Mouse (Mus musculus): ENCODE data around the gene Mfap1a. TPM values are rescaled to one million over a fixed set of nuclear protein-coding genes. Genes with fewer than 3 reads are reported as not detected.

The Mfap1a gene
- polyA plus RNA-seq (2021; fragmentation: Nextera tagmentation) = 11.3 and 13.6 TPM in 2 replicates
- long read RNA-seq, experiment 1, full-length matches to known transcripts = 201 of 221 reads
- long read RNA-seq, experiment 1, partial matches to known transcripts = 2 of 221 reads
- long read RNA-seq, experiment 1, other reads (novel, unspliced or antisense) = 18 of 221 reads
- long read RNA-seq, experiment 2, full-length matches to known transcripts = 40 of 95 reads
- long read RNA-seq, experiment 2, partial matches to known transcripts = 44 of 95 reads
- long read RNA-seq, experiment 2, other reads (novel, unspliced or antisense) = 11 of 95 reads

GRCm38 (mm10) chr2:121505942-121506882 lies at the start of gene Mfap1a, which contains the start of gene Wdr76:
Mfap1a (minus strand) TSS chr2:121506665.
Wdr76 (plus strand) TSS chr2:121506723.

DNA sequence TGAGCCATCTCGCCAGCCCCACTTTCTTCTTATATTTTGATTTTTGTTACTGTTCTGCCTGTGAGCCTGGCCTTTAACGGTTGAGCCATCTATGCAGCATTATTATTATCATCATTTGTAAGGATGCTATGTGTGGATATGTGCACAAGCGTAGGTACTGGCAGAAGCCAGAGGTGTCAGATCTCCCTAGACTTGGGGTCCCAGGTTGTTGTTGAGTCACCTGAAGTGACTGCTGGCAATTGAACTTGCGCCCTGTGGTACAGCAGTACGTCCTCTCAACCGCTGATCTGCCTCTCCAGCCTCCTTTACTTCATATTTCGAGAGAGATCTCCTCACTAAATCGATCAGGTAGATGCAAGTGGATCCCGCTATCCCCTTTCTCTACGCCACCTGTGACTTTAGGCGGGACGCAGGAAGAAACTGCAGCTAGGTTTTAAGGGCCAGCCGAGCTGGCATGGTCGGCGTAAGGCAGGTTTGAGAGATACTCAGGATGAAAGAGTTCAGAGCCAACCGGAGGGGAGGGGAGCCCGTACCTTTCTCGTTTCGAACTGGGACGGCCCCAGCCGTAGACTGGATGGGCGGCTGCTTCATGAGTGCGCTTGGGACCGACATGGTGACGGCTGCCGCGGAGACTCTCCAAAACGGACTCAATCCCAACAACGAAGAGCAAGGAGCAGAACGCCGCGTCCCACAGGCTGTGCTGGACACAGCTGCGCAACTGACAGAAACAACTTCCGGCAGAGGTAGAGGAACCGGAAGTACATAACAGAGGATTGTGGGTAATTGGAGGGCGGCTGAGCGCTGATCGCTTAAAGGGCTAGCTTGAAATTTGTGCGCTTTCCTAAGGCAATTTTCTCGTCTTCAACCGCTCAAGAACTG lies 32.9 kb downstream of the Mfap1a start, which contains the start of gene Mfap1b:
Gene Mfap1b, minus strand, starts transcription at position 767 of the 879 bp plus-strand sequence.

GRCm38 (mm10) chr2:121456692-121457642 lies 49.5 kb downstream of the Mfap1a start, which contains the start of gene Serinc4:
Serinc4 (minus strand) TSS chr2:121456781.

GRCm38 (mm10) chr2:121452990-121453389 lies 53.5 kb downstream of the Mfap1a start, which contains the start of gene Hypk:
Hypk (plus strand) TSS chr2:121453290.

DNA sequence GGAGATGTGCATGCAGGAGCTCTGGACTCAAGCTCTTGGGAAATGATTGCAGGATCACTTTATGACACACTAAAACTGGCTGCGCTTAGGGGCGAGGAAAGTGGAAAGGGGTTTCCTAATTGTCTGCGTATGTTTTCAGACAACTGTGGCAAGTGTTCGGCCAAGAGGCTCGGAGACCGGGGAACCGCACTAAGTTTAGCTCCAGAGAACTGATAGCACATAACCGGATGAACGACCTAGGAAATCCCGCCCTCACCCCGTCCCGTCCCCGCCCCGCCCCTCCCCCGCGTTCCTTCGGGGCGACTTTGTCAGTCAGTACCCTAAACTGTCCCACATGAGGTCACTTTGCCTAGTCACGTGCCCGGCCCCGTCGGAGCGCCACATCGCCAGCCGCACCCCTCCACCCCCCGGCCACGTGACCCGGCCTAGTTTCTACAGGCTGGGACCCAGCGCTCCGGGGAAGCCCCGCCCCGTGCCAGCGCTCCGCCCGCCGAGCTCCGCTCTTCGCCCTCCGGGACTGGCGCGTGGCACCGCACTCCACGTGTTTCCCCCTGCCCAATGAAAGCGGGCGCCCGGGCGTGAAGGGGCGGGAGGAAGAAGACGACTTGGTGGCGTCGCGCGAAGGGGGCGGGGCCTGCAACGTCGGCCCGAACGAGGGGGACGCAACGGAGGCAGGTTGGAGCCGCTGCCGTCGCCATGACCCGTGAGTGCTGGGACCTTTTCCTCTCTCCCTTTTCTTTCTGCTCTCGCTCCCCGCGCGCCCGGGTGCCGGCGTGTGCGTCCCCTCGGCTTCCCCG lies 57.5 kb downstream of the Mfap1a start, which contains the start of gene Serf2:
Gene Serf2, plus strand, starts transcription at position 457 of the 797 bp plus-strand sequence.

DNA sequence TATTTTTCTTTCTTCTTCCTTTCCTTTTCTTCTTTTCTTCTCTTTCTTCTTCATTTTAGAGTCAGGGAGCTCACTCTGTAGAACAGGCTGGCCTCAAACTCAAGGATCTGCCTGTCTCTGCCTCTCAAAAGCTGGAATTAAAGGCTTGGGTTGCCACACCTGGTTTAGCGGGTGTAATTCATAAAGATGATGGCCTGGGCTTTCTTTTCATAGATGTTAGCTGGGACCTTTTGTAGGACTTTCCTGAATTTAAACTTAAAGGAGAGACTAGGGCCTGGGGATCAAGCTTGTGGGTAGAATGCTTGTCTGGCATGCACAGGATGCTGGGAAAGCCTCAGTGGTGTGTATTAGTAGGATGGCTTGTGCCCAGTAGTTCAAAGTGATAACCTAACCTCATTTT lies 62.3 kb downstream of the Mfap1a start, which contains the start of gene Ell3:
Gene Ell3, minus strand, starts transcription at position 101 of the 400 bp plus-strand sequence.

Other genes with a start within 250 kb of the Mfap1a start
- 20.2 and 28.1 TPM in 2 replicates for gene Trp53bp1, start 235.3 kb downstream of the Mfap1a start, polyA plus RNA-seq (2021; fragmentation: Nextera tagmentation)
- 116 and 149 TPM in 2 replicates for gene Map1a, start 217.1 kb downstream of the Mfap1a start, polyA plus RNA-seq (2021; fragmentation: Nextera tagmentation)
- gene Ppip5k1, start 151.3 kb downstream of the Mfap1a start, polyA plus RNA-seq (2021; fragmentation: Nextera tagmentation) = 24.7 and 28.6 TPM in 2 replicates
- 304 and 453 TPM in 2 replicates for gene Ckmt1, start 149.0 kb downstream of the Mfap1a start, polyA plus RNA-seq (2021; fragmentation: Nextera tagmentation)
- gene Strc, start 119.5 kb downstream of the Mfap1a start, polyA plus RNA-seq (2021; fragmentation: Nextera tagmentation) = 0.04 TPM in 1 of 2 replicates, not detected in the other
- 77.7 and 103 TPM in 2 replicates for gene Pdia3, start 92.9 kb downstream of the Mfap1a start, polyA plus RNA-seq (2021; fragmentation: Nextera tagmentation)
- 0.81 and 1.7 TPM in 2 replicates for gene Catsper2, start 92.9 kb downstream of the Mfap1a start, polyA plus RNA-seq (2021; fragmentation: Nextera tagmentation)
- gene Ell3, start 62.4 kb downstream of the Mfap1a start, polyA plus RNA-seq (2021; fragmentation: Nextera tagmentation) = 0.90 and 1.5 TPM in 2 replicates
- gene Serf2, start 57.5 kb downstream of the Mfap1a start, polyA plus RNA-seq (2021; fragmentation: Nextera tagmentation) = 612 and 693 TPM in 2 replicates
- 97.5 and 119 TPM in 2 replicates for gene Hypk, start 53.4 kb downstream of the Mfap1a start, polyA plus RNA-seq (2021; fragmentation: Nextera tagmentation)
- gene Serinc4, start 49.9 kb downstream of the Mfap1a start, polyA plus RNA-seq (2021; fragmentation: Nextera tagmentation) = 0.21 TPM in 1 of 2 replicates, not detected in the other
- 37.3 and 49.3 TPM in 2 replicates for gene Mfap1b, start 32.6 kb downstream of the Mfap1a start, polyA plus RNA-seq (2021; fragmentation: Nextera tagmentation)
- 1.5 and 1.7 TPM in 2 replicates for gene Wdr76, start 58 bp upstream of the Mfap1a start, polyA plus RNA-seq (2021; fragmentation: Nextera tagmentation)

All from left cerebral cortex, adult 6 months (tissue).